Mouse (Mus musculus): ENCODE results near the gene Mid1.
"Not testable (repeated sequence)": the region's sequence is repeated elsewhere in the genome, so short reads cannot be mapped to it uniquely, and the experiment has no call there.

DNA sequence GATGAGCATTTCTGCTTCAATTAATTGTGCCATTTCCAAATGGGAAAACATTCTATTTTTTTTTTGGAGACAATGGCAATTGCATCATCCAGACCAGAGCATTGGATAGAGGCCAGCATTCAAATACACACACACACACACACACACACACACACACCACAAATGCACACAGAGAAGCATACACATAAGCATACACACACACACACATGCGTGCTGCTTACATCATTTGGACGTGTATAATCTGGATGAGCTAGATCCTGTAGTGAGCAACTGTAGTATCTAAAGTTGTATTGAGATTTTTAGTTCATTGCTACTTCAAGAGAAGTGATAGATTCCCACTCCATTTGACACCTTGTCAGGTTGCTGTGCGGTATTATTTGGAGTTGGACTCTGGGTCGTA, 289.5 kb downstream of the Mid1 start:
- TF ChIP-seq FLI1 (IDR thresholded peaks at IDR 0.05; ENCODE audit: low read length); GATA1 (IDR thresholded peaks at IDR 0.05; ENCODE audit: borderline replicate concordance, low read length): not testable (repeated sequence)
